Mouse (Mus musculus): ENCODE data around the gene Ripor3. TPM values are rescaled to one million over a fixed set of nuclear protein-coding genes. Genes with fewer than 3 reads are reported as not detected.

Ripor3 gene
- 0.17 TPM in 1 of 2 replicates, not detected in the other for total RNA-seq (2012; rRNA removed)
- total RNA-seq (2014; rRNA removed): not detected in 2 replicates
- polyA plus RNA-seq (2012; ENCODE audit: insufficient read length, low read depth): not detected in 2 replicates

DNA sequence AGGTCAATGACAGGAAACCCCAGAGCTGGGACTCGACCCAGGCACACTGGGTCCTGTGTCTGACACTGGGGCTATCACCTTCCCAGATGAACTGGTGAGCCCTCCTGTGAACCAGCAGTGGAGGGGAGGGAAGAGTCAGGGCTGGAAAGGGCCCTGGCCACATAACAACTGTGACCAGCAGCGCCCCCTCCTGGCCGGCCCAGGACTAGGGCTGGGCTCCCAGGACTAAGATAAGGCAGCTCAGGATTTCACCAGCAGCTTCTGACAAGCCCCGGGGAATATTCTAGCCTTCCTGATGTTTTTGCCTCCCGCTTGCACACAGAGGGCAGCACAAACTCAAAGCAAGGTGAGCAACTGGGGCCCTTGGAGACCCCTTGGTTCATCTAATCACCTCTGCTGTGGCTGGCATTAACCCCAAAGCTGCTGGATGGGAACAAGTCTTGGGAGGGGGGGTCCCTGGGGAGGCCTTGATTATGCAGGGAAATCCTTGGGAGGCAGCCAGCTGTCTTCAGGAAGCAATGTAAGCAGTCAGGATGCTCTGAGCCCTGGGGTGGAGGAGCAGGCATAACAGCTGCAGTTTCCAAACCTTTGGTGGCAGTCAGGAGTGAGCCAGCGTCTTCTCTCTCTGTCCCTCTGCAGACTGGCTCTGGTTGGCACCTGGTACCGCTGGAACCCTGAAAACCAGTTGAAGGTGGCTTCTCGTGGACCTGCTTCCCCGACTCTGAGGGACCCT lies at the start of gene Ripor3:
Gene Ripor3, minus strand, starts transcription at position 683 of the 733 bp plus-strand sequence.
- H3K9me3 ChIP-seq (replicated peaks; ENCODE audit: low read length): no peaks in the 10 kb centered on the region

GRCm38 (mm10) chr2:168059200-168059790 lies 48.9 kb upstream of the Ripor3 start:
- H3K4me2 ChIP-seq (ENCODE audit: insufficient read depth, low read depth, poor library complexity, severe bottlenecking): no peak overlapping the region
- in situ Hi-C loops (cut with MboI; ENCODE audit: low pct_ligation_motif_present, low pct_unique_long_range_greater_than_20kb, low sequenced_read_pairs) (no loop called here), dilution Hi-C loops (cut with MboI; ENCODE audit: extremely low pct_ligation_motif_present, extremely low pct_unique_long_range_greater_than_20kb, low sequenced_read_pairs) (no loop called here)
- TF ChIP-seq ZMIZ1 (IDR thresholded peaks at IDR 0.05; ENCODE audit: low read depth, low read length) (no peak), CTCF (conservative IDR thresholded peaks at IDR 0.05 in 1 of 2, IDR thresholded peaks at IDR 0.05 in 1 of 2; ENCODE audit: low read depth in 2 of 2, low read length in 2 of 2) (peak in 1 of 2 experiments; percentile 37; a peak in 2 of 4 replicates)
- peaks cover 0 to 5% of the 10 kb centered on the region in 2 experiments; a peak in 2 of 4 replicates for H3K4me1 ChIP-seq (ENCODE audit: control insufficient read depth in 1 of 2, insufficient read depth in 2 of 2)
- no peak overlapping the region for H3K27ac ChIP-seq (ENCODE audit: insufficient read depth, low read depth)
- no peaks in the 10 kb centered on the region for H3K36me3 ChIP-seq (replicated peaks in 1 of 2; ENCODE audit: control insufficient read depth in 1 of 2, insufficient read depth in 1 of 2, low read length in 1 of 2)
- H3K79me2 ChIP-seq (replicated peaks; ENCODE audit: control insufficient read depth, extremely low read depth, insufficient read depth, poor library complexity, severe bottlenecking): no peaks in the 10 kb centered on the region
- peaks cover 49% of the 10 kb centered on the region for H3K27me3 ChIP-seq (replicated peaks)
- no peak for DNase-seq (ENCODE audit: extremely low read depth)
- H3K4me3 ChIP-seq (replicated peaks in 1 of 3; ENCODE audit: low read depth in 2 of 3, low read length in 2 of 3, poor library complexity in 1 of 3): no peak overlapping the region
- peaks cover 10% of the 10 kb centered on the region for H3K9me3 ChIP-seq (replicated peaks; ENCODE audit: low read length)
- no peak overlapping the region for H3K9ac ChIP-seq (ENCODE audit: insufficient read depth, low read depth)

More for the DNA sequence above, at the start of gene Ripor3:
- peaks cover 7 to 28% of the 10 kb centered on the region in 2 experiments for H3K4me1 ChIP-seq (ENCODE audit: control insufficient read depth in 1 of 2, insufficient read depth in 2 of 2)
- peaks cover 45% of the 10 kb centered on the region for H3K27me3 ChIP-seq (replicated peaks)
- no peak within 1 kb of the TSS for H3K9ac ChIP-seq (ENCODE audit: insufficient read depth, low read depth)
- in situ Hi-C loops (cut with MboI; ENCODE audit: low pct_ligation_motif_present, low pct_unique_long_range_greater_than_20kb, low sequenced_read_pairs): no loop called here
- TF ChIP-seq NRF1 (IDR thresholded peaks at IDR 0.05; ENCODE audit: low read depth, low read length): 0 out of 2 replicates have a peak, but pooled peaks have one; percentile 10
- TF ChIP-seq CTCF (conservative IDR thresholded peaks at IDR 0.05 in 1 of 2, IDR thresholded peaks at IDR 0.05 in 1 of 2; ENCODE audit: low read depth in 2 of 2, low read length in 2 of 2): peak; percentile 62 to 82
- peak; percentile 29; the same call in 1 of the 2 replicates for TF ChIP-seq IRF4 (IDR thresholded peaks at IDR 0.05; ENCODE audit: low read depth, low read length)
- peak; percentile 72 for TF ChIP-seq SMC3 (IDR thresholded peaks at IDR 0.05; ENCODE audit: low read depth, low read length)
- no peak for TF ChIP-seq MAFK (IDR thresholded peaks at IDR 0.05; ENCODE audit: insufficient replicate concordance, low read length)
- TF ChIP-seq RAD21 (IDR thresholded peaks at IDR 0.05; ENCODE audit: low read depth, low read length): peak; percentile 59
- no peak for TF ChIP-seq HCFC1 (IDR thresholded peaks at IDR 0.05; ENCODE audit: low read depth, low read length)
- dilution Hi-C loops (cut with MboI; ENCODE audit: extremely low pct_ligation_motif_present, extremely low pct_unique_long_range_greater_than_20kb, low sequenced_read_pairs): no loop called here
- H3K4me2 ChIP-seq (ENCODE audit: insufficient read depth, low read depth, poor library complexity, severe bottlenecking): peak within 1 kb of the TSS; percentile 35
- H3K36me3 ChIP-seq (replicated peaks in 1 of 2; ENCODE audit: control insufficient read depth in 1 of 2, insufficient read depth in 1 of 2, low read length in 1 of 2): no peaks in the 10 kb centered on the region
- DNase-seq (ENCODE audit: extremely low read depth): peak; percentile 64
- H3K4me3 ChIP-seq (replicated peaks in 1 of 3; ENCODE audit: low read depth in 2 of 3, low read length in 2 of 3, poor library complexity in 1 of 3): no peak within 1 kb of the TSS
- H3K27ac ChIP-seq (ENCODE audit: insufficient read depth, low read depth): no peak within 1 kb of the TSS
- no peaks in the 10 kb centered on the region for H3K79me2 ChIP-seq (replicated peaks; ENCODE audit: control insufficient read depth, extremely low read depth, insufficient read depth, poor library complexity, severe bottlenecking)

DNA sequence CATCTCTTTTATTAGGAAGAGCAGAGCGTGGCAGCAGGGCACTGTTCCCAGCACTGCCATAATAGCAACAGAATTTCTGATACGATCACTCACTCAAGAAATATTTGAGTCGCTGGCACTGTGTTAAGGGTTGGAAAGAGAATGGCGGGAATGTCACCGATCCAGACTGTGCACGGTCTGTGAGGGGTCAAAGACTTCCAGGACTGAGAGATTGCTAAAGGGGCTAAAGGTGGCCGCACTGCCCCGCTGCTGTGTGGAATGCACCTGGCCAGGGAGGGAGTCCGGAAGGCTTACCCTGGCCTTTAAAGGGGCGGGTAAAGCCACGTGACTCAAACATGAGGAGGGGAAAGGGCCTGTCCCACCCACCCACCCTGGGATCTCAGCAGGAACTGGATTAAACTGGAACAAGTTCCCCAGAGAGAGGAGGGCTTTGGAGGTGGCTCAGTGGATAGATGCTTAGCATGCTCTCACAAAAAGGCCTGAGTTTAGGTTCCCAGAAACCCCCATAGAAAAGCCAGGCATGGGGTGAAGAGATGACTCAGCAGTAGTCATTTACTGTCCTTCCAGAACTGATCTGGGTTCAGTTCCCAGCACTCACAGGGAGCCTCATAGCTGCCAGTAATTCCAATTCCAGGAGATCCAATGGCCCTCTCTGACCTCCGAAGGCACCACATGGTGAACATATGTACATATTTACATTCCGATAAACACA lies 48.2 kb upstream of the Ripor3 start:
- Histone ChIP-seq H3K4me3 (replicated peaks in 1 of 3; ENCODE audit: low read depth in 2 of 3, low read length in 2 of 3, poor library complexity in 1 of 3) (no peak overlapping the region), H3K4me1 (ENCODE audit: control insufficient read depth in 1 of 2, insufficient read depth in 2 of 2) (peaks cover 0 to 8% of the 10 kb centered on the region in 2 experiments; a peak in 3 of 4 replicates), H3K4me2 (ENCODE audit: insufficient read depth, low read depth, poor library complexity, severe bottlenecking) (no peak overlapping the region), H3K79me2 (replicated peaks; ENCODE audit: control insufficient read depth, extremely low read depth, insufficient read depth, poor library complexity, severe bottlenecking) (no peaks in the 10 kb centered on the region), H3K27me3 (replicated peaks) (peaks cover 47% of the 10 kb centered on the region), H3K27ac (ENCODE audit: insufficient read depth, low read depth) (no peak overlapping the region), H3K9ac (ENCODE audit: insufficient read depth, low read depth) (no peak overlapping the region), H3K9me3 (replicated peaks; ENCODE audit: low read length) (peaks cover 10% of the 10 kb centered on the region), H3K36me3 (replicated peaks in 1 of 2; ENCODE audit: control insufficient read depth in 1 of 2, insufficient read depth in 1 of 2, low read length in 1 of 2) (no peaks in the 10 kb centered on the region)
- in situ Hi-C loops (cut with MboI; ENCODE audit: low pct_ligation_motif_present, low pct_unique_long_range_greater_than_20kb, low sequenced_read_pairs) (no loop called here), dilution Hi-C loops (cut with MboI; ENCODE audit: extremely low pct_ligation_motif_present, extremely low pct_unique_long_range_greater_than_20kb, low sequenced_read_pairs) (no loop called here)
- DNase-seq (ENCODE audit: extremely low read depth): no peak
- TF ChIP-seq RCOR1 (conservative IDR thresholded peaks at IDR 0.05; ENCODE audit: low read depth, low read length) (no peak), POLR2AphosphoS2 (IDR thresholded peaks at IDR 0.05; ENCODE audit: low read depth, low read length) (no peak), CTCF (conservative IDR thresholded peaks at IDR 0.05 in 1 of 2, IDR thresholded peaks at IDR 0.05 in 1 of 2; ENCODE audit: low read depth in 2 of 2, low read length in 2 of 2) (no peak), MAZ (IDR thresholded peaks at IDR 0.05; ENCODE audit: low read depth, low read length) (no peak), UBTF (IDR thresholded peaks at IDR 0.05; ENCODE audit: low read depth, low read length) (no peak), TCF12 (IDR thresholded peaks at IDR 0.05; ENCODE audit: low read depth, low read length) (no peak), JUN (IDR thresholded peaks at IDR 0.05; ENCODE audit: insufficient read depth, low read depth, low read length) (no peak), TBP (conservative IDR thresholded peaks at IDR 0.05; ENCODE audit: low read depth, low read length) (no peak), ZC3H11A (IDR thresholded peaks at IDR 0.05; ENCODE audit: low read depth, low read length) (no peak), GABPA (IDR thresholded peaks at IDR 0.05; ENCODE audit: insufficient replicate concordance, low read depth, low read length) (no peak), ZMIZ1 (IDR thresholded peaks at IDR 0.05; ENCODE audit: low read depth, low read length) (no peak), NELFE (IDR thresholded peaks at IDR 0.05; ENCODE audit: low read depth, low read length) (no peak), MAX (IDR thresholded peaks at IDR 0.05; ENCODE audit: low read length) (no peak), PAX5 (IDR thresholded peaks at IDR 0.05; ENCODE audit: low read length) (no peak)

All from CH12.LX (cell line).